Mouse (Mus musculus): ENCODE results near the gene Mypn. TPM values are rescaled to one million over a fixed set of nuclear protein-coding genes. Genes with fewer than 3 reads are reported as not detected.

Gene Mypn
- polyA plus RNA-seq, 1 experiment: not detected

DNA sequence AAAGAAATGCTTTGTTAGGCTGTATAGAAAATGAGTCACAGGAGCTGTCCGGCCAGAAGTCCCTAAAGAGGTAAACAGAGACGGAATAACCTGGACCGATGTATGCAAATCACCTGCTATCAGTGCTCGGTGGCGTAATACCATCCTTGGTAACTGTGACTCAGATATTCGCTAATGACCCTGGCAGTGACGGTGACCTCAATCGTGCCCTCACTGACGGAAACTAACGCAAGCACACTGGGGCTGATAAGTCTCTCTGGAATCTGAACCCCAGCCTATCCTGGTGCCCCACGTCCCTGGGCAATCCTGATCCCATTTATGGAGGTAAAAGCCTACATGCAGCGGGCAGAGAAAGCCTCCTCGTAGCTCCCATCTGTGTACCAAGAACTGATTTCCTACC is 45.6 kb downstream of the Mypn start:
- H3K4me3 ChIP-seq (ENCODE audit: insufficient read depth, low read length): no peak overlapping the region
- no peaks in the 10 kb centered on the region for H3K4me1 ChIP-seq (ENCODE audit: control insufficient read depth, insufficient read depth, low read length)
- TF ChIP-seq CTCF (IDR thresholded peaks at IDR 0.05; ENCODE audit: low read depth, low read length): no peak
- no peak overlapping the region for H3K27ac ChIP-seq (ENCODE audit: insufficient read depth, low read depth, low read length)

DNA sequence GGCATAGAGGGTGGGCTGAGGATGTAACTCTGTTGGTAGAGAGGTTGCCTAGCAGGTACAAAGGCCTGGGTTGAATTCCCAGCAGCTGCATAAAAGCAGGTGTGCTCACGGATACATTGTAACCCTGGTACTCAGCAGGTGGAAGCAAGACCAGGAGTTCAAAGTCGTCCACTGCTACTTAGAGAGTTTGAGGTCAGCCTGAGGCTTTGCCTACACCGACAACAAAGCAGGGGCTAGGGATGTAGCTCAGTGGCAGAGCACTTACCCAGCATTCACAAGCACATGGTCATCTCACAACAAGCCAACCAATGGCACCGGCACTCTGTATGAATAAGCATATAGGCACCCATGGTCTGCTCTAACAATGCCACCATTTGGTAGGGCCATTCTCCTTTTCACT is 46.3 kb downstream of the Mypn start:
- Histone ChIP-seq H3K27ac (ENCODE audit: insufficient read depth, low read depth, low read length) (no peak overlapping the region), H3K4me3 (ENCODE audit: insufficient read depth, low read length) (no peak overlapping the region), H3K4me1 (ENCODE audit: control insufficient read depth, insufficient read depth, low read length) (no peaks in the 10 kb centered on the region)
- TF ChIP-seq POLR2A (IDR thresholded peaks at IDR 0.05; ENCODE audit: borderline replicate concordance, low read depth, low read length): no peak
- TF ChIP-seq CTCF (IDR thresholded peaks at IDR 0.05; ENCODE audit: low read depth, low read length): no peak

DNA sequence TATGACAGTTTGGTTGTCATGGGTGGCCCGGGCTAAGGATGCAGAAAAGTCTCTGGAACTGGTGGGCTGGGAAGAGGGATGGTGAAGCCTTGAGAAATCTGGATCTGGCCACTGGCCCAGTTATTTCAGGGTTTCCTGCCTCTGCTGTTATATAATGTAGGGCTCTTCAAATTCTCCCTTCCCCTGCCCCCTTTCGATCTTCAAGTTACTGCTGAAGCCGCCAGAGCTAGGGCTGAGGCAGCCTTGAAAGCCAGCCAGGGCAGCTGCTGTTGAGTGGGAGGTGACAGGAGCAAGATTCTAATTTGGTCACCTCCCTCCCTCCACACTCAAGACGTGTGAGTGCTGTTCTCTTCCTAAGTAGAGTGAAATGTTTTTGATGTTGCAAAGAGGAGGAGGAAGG is 46.8 kb downstream of the Mypn start:
- Histone ChIP-seq H3K27ac (ENCODE audit: insufficient read depth, low read depth, low read length) (no peak overlapping the region), H3K4me1 (ENCODE audit: control insufficient read depth, insufficient read depth, low read length) (no peaks in the 10 kb centered on the region), H3K4me3 (ENCODE audit: insufficient read depth, low read length) (no peak overlapping the region)
- TF ChIP-seq CTCF (IDR thresholded peaks at IDR 0.05; ENCODE audit: low read depth, low read length) (no peak), POLR2A (IDR thresholded peaks at IDR 0.05; ENCODE audit: borderline replicate concordance, low read depth, low read length) (no peak)

DNA sequence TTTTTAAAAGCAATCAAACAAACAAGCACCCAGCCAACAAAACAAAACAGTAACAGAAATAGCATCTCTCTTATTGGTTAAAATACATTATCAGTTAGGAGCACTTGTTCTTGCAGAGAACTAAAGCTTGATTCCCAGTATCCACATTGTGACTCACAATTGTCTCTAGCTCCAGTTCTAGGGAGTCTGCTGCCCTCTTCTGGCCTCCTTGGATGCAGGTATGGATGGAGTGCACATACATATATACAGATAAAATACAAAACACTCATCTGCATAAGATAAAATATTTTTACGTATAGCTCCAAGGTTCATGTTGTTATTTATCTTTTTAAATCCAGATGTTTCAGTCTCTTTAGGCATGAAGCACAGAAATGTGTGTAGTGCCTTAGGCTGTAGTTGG is 47.4 kb downstream of the Mypn start:
- no peak for TF ChIP-seq POLR2A (IDR thresholded peaks at IDR 0.05; ENCODE audit: borderline replicate concordance, low read depth, low read length)
- no peak for TF ChIP-seq CTCF (IDR thresholded peaks at IDR 0.05; ENCODE audit: low read depth, low read length)
- no peak overlapping the region for H3K4me3 ChIP-seq (ENCODE audit: insufficient read depth, low read length)
- H3K4me1 ChIP-seq (ENCODE audit: control insufficient read depth, insufficient read depth, low read length): no peaks in the 10 kb centered on the region
- H3K27ac ChIP-seq (ENCODE audit: insufficient read depth, low read depth, low read length): no peak overlapping the region

DNA sequence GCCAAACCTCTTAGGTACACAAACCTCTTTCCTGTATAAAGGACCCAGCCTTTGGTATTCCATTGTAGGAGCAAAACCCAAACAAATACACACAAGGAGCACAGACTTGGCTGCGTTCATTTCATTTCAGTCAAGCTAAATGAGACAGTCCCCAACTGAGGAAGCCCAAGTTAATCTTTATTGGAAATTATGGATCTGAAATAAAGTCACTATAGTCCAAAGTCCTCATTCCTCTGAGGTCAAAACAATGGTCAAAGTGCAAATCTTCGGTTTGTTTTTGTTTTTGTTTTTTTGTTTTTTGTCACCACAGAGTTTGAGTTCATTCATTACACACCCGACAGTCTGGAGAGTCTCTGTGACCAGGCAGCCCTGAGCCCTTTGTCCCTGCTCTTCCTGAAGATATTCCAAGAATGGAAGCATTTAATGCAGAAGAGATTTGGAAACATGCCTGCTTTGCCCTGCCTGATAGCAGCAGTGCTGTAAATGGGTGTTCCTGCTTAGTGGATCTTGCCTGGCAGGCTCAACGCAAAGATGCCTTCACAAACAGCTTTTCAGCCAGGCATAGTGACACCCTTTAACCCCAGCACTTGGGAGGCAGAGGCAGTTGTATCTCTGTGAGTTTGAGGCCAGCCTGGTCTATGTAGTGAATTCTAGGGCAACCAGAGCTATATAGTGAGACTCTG is 47.9 kb downstream of the Mypn start:
- Histone ChIP-seq H3K27ac (ENCODE audit: insufficient read depth, low read depth, low read length) (no peak overlapping the region), H3K4me1 (ENCODE audit: control insufficient read depth, insufficient read depth, low read length) (no peaks in the 10 kb centered on the region), H3K4me3 (ENCODE audit: insufficient read depth, low read length) (no peak overlapping the region)
- no peak for TF ChIP-seq POLR2A (IDR thresholded peaks at IDR 0.05; ENCODE audit: borderline replicate concordance, low read depth, low read length)
- no peak for TF ChIP-seq CTCF (IDR thresholded peaks at IDR 0.05; ENCODE audit: low read depth, low read length)

DNA sequence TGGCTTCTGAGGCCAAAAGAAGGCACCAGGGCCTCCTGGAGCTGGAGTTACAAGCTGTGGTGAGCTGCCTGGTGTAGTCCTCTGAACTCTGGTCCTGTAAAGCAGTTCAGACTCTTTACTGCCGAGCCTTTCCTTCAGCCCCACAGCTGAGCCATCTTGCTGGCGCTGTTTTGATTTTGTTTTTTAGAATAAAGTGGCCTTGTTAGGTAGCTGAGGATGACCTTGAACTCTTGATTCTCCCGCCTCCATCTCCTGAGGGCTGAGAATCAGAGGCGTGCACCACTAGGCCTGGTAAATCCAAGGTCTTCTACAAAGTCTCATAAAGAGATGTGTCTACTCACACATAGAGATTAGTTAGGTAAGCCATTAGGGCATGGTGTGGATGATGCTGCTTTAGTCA is 49.0 kb downstream of the Mypn start:
- H3K27ac ChIP-seq (ENCODE audit: insufficient read depth, low read depth, low read length): no peak overlapping the region
- H3K4me3 ChIP-seq (ENCODE audit: insufficient read depth, low read length): no peak overlapping the region
- no peaks in the 10 kb centered on the region for H3K4me1 ChIP-seq (ENCODE audit: control insufficient read depth, insufficient read depth, low read length)
- no peak for TF ChIP-seq POLR2A (IDR thresholded peaks at IDR 0.05; ENCODE audit: borderline replicate concordance, low read depth, low read length)
- no peak for TF ChIP-seq CTCF (IDR thresholded peaks at IDR 0.05; ENCODE audit: low read depth, low read length)

DNA sequence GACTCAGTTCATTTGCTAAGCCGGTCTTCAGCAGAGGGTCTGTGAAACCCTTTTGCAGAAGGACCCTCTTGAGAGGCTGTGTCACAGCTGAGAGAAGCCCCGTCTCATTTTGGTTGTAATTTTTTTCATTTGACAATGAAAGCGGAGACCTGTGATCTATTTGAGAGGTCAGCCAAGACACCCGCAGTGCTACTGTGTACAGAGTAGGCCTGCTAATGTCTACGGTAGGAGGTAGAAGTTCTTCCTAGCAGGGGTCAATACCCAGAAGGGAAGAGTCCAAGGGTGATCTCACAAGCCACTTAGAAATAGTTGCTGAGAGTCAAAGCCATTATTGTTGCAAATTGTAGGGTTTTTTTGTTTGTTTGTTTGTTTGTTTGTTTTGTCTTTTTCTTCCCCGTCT is 49.5 kb downstream of the Mypn start:
- Histone ChIP-seq H3K4me3 (ENCODE audit: insufficient read depth, low read length) (no peak overlapping the region), H3K4me1 (ENCODE audit: control insufficient read depth, insufficient read depth, low read length) (no peaks in the 10 kb centered on the region), H3K27ac (ENCODE audit: insufficient read depth, low read depth, low read length) (no peak overlapping the region)
- TF ChIP-seq POLR2A (IDR thresholded peaks at IDR 0.05; ENCODE audit: borderline replicate concordance, low read depth, low read length): no peak
- no peak for TF ChIP-seq CTCF (IDR thresholded peaks at IDR 0.05; ENCODE audit: low read depth, low read length)

DNA sequence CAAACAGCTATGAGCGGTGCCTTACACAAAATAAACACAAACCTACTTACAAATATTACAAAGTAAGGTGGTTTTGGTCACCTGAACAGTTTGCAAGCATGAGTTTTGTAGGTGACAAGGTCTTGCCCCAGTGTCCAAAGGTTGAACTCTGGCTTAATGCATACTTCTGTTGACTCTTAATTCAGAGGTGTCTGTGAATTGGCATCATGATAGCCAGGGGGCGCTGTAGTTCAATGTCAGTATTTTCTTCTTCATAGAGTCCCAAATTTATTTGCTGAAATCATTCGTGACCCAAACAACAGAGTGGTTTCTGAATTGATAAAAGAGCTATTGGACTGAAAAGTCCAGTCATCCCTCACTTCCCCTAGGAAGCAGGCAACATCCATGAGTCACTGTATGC is 50.2 kb downstream of the Mypn start:
- Histone ChIP-seq H3K27ac (ENCODE audit: insufficient read depth, low read depth, low read length) (no peak overlapping the region), H3K4me3 (ENCODE audit: insufficient read depth, low read length) (no peak overlapping the region), H3K4me1 (ENCODE audit: control insufficient read depth, insufficient read depth, low read length) (no peaks in the 10 kb centered on the region)
- no peak for TF ChIP-seq CTCF (IDR thresholded peaks at IDR 0.05; ENCODE audit: low read depth, low read length)
- no peak for TF ChIP-seq POLR2A (IDR thresholded peaks at IDR 0.05; ENCODE audit: borderline replicate concordance, low read depth, low read length)

DNA sequence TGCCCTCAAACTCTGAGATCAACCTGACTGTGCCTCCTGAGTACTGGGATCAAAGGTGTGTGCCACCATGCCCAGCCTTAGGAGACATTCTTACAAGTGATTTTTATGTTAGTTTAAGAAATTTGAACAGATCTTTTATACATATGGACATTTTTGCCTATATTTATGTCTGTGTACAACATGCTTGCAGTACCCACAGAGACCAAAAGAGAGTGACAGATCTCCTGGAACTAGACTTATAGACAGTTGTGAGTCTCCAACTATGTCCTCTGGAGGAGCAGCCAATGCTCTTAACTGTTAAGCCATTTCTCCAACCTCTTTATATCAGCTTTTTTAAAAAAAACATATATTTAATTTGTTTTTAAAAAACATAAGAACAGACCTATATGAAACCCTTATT is 51.4 kb downstream of the Mypn start:
- no peak overlapping the region for H3K27ac ChIP-seq (ENCODE audit: insufficient read depth, low read depth, low read length)
- H3K4me1 ChIP-seq (ENCODE audit: control insufficient read depth, insufficient read depth, low read length): no peaks in the 10 kb centered on the region
- TF ChIP-seq CTCF (IDR thresholded peaks at IDR 0.05; ENCODE audit: low read depth, low read length) (no peak), POLR2A (IDR thresholded peaks at IDR 0.05; ENCODE audit: borderline replicate concordance, low read depth, low read length) (no peak)
- no peak overlapping the region for H3K4me3 ChIP-seq (ENCODE audit: insufficient read depth, low read length)

DNA sequence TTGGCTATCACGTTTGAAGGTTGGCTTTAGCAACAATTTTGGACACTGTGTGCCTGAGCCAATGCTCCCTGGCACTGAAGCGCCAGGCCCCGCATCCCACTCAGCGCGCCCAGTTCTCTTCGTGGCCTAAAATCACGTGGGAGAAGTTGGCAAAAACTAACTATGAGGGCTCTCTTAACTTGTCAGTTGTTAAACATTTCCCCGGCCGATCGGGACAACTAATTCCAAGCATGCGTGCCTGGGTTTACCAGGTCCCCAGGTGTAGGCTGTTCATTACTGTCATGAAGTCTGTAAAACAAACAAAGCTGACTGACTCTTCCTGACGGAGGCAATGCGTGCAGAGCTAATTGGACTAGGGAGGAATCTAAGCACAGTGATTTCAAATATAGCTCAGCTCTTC is 61.1 kb downstream of the Mypn start:
- H3K4me1 ChIP-seq (ENCODE audit: control insufficient read depth, insufficient read depth, low read length): no peaks in the 10 kb centered on the region
- no peak for TF ChIP-seq POLR2A (IDR thresholded peaks at IDR 0.05; ENCODE audit: borderline replicate concordance, low read depth, low read length)
- TF ChIP-seq CTCF (IDR thresholded peaks at IDR 0.05; ENCODE audit: low read depth, low read length): no peak
- H3K4me3 ChIP-seq (ENCODE audit: insufficient read depth, low read length): no peak overlapping the region
- no peak overlapping the region for H3K27ac ChIP-seq (ENCODE audit: insufficient read depth, low read depth, low read length)

DNA sequence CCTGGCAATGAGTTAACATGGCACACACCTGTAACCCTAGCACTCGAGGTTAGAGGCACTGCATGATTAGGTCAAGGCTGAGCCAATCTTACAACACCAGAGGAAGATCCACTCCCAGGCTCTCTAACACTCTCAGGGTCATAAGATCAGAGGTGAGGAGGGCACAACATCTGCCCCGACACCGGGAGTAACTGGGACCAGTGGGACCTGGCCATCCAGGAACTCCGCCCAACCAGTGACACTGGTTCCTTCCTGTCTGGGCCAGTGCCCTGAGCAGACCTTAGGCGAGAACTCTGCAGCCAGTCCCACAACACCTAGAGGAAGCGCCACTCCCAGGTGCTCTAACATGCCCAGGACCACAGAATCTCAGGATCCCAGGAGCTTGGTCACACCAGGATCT is 67.3 kb downstream of the Mypn start:
- H3K27ac ChIP-seq (ENCODE audit: insufficient read depth, low read depth, low read length): no peak overlapping the region
- no peak overlapping the region for H3K4me3 ChIP-seq (ENCODE audit: insufficient read depth, low read length)
- H3K4me1 ChIP-seq (ENCODE audit: control insufficient read depth, insufficient read depth, low read length): no peaks in the 10 kb centered on the region
- TF ChIP-seq POLR2A (IDR thresholded peaks at IDR 0.05; ENCODE audit: borderline replicate concordance, low read depth, low read length): no peak
- no peak for TF ChIP-seq CTCF (IDR thresholded peaks at IDR 0.05; ENCODE audit: low read depth, low read length)
